ENCODE assay signal across 13 mouse cellular contexts in the genomic region with DNA sequence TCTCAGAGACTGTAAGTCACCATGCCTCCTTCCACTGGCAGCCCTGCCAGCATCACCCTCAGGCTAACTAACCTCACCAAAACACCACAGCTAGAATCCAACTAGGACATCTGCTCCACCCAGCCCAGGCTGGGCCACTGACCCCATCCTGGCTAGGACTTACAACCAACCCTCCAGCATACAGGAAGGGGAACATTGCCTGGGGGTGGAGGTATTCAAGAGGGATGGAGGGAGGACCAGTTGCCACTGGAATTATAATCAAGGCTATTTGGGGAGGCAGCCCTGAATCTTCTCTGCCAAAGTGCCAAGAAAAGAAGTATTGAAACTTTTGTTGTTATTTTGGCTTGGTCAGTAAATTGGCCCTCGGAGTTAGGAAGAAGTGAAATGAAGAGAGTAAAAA. TPM values are rescaled to one million over a fixed set of nuclear protein-coding genes. Genes with fewer than 3 reads are reported as not detected.
DNase-seq lines count a peak whose midpoint lies in the region; ATAC-seq lines count a peak whose summit lies in the region.
"Had no signal": no experiment of that assay in that cellular context is flagged by ENCODE, and none has a peak within 500 bp of the region (broad histone marks: within the 10 kb centered on the region; RNA-seq: fewer than 3 reads in every experiment).

No protein-coding gene starts in this region.

- H3K4me3 ChIP-seq in forebrain, embryonic 10.5 days, result 0 out of 2 replicates have a peak overlapping the region, but pooled peaks have one; percentile 62
- no peak overlapping the region for H3K4me3 ChIP-seq in forebrain, embryonic 13.5 days
- peak overlapping the region; percentile 62 for H3K4me3 ChIP-seq in kidney, embryonic 15.5 days (replicated peaks)
- H3K4me3 ChIP-seq: liver, embryonic 15.5 days had no signal

- no peaks in the 10 kb centered on the region for H3K36me3 ChIP-seq in forebrain, embryonic 10.5 days (replicated peaks)
- no peaks in the 10 kb centered on the region for H3K36me3 ChIP-seq in forebrain, embryonic 13.5 days (ENCODE audit: poor library complexity, severe bottlenecking)
- no peaks in the 10 kb centered on the region for H3K36me3 ChIP-seq in kidney, embryonic 15.5 days
- H3K36me3 ChIP-seq: forebrain, embryonic 15.5 days; liver, embryonic 15.5 days had no signal

- H3K27ac ChIP-seq in forebrain, embryonic 10.5 days, result no peak overlapping the region
- H3K27ac ChIP-seq in forebrain, embryonic 13.5 days, result no peak overlapping the region
- H3K27ac ChIP-seq in kidney, embryonic 15.5 days, result no peak overlapping the region
- H3K27ac ChIP-seq: forebrain, embryonic 15.5 days; liver, embryonic 15.5 days had no signal

- WGBS in forebrain, embryonic 10.5 days, result 57% methylated on average over 1 of the region's 1 CpGs
- WGBS in forebrain, embryonic 13.5 days, result 52% methylated on average over 1 of the region's 1 CpGs
- WGBS in kidney, embryonic 15.5 days, result 29% methylated on average over 1 of the region's 1 CpGs

- DNase-seq in forebrain, embryonic 10.5 days (ENCODE audit: extremely low spot score, low spot score), result no peak
- no peak for DNase-seq in kidney, postnatal 14 days
- peak; percentile 58 to 65 for DNase-seq in right cerebral cortex, postnatal 10 days (ENCODE audit: low spot score in 2 of 2)
- no peak for DNase-seq in right cerebral cortex, adult 2 months (ENCODE audit: low spot score in 2 of 2)
- DNase-seq in testis, postnatal 10 days (ENCODE audit: low spot score), result no peak
- no peak for DNase-seq in gastrocnemius, postnatal 10 days
- DNase-seq: embryo, embryonic 11 days; thymus, adult 18-20 months had no signal

- H3K4me2 ChIP-seq in forebrain, embryonic 13.5 days, result no peak overlapping the region
- peak overlapping the region; percentile 96 for H3K4me2 ChIP-seq in kidney, embryonic 15.5 days
- H3K4me2 ChIP-seq: liver, embryonic 15.5 days had no signal

- H3K4me1 ChIP-seq in forebrain, embryonic 10.5 days, result peaks cover 48% of the 10 kb centered on the region
- H3K4me1 ChIP-seq in forebrain, embryonic 13.5 days, result peaks cover 21% of the 10 kb centered on the region
- peaks cover 70% of the 10 kb centered on the region for H3K4me1 ChIP-seq in kidney, embryonic 15.5 days

- peaks cover 96% of the 10 kb centered on the region for H3K27me3 ChIP-seq in forebrain, embryonic 10.5 days (ENCODE audit: poor library complexity, severe bottlenecking)
- peaks cover 87% of the 10 kb centered on the region for H3K27me3 ChIP-seq in forebrain, embryonic 13.5 days
- peaks cover 60% of the 10 kb centered on the region for H3K27me3 ChIP-seq in kidney, embryonic 15.5 days

- no peak overlapping the region for H3K9ac ChIP-seq in forebrain, embryonic 13.5 days
- H3K9ac ChIP-seq in kidney, embryonic 15.5 days, result no peak overlapping the region
- H3K9ac ChIP-seq: forebrain, embryonic 15.5 days; liver, embryonic 15.5 days had no signal

- ATAC-seq in forebrain, embryonic 13.5 days, result no peak
- ATAC-seq in kidney, embryonic 15.5 days (replicated peaks; ENCODE audit: low FRiP score), result no peak
- ATAC-seq: forebrain, embryonic 15.5 days; intestine, postnatal 0 days had no signal

- H3K9me3 ChIP-seq in forebrain, embryonic 10.5 days, result no peaks in the 10 kb centered on the region
- H3K9me3 ChIP-seq in forebrain, embryonic 13.5 days (replicated peaks), result no peaks in the 10 kb centered on the region
- H3K9me3 ChIP-seq in kidney, embryonic 15.5 days (replicated peaks), result no peaks in the 10 kb centered on the region
- H3K9me3 ChIP-seq: forebrain, embryonic 15.5 days; liver, embryonic 15.5 days had no signal

RNA-seq across cellular contexts. Expression of gene Etv4, which starts 2.0 kb away (rescaled TPM):
- 10.2 and 15.0 TPM in 2 replicates for polyA plus RNA-seq in forebrain, embryonic 10.5 days (2016; fragmentation: Nextera tagmentation; extraction: Ambion mirVana)
- 2.4 and 3.3 TPM in 2 replicates for polyA plus RNA-seq in forebrain, embryonic 13.5 days (2015; fragmentation: Nextera tagmentation; extraction: Ambion mirVana)
- polyA plus RNA-seq in kidney, embryonic 15.5 days (2015; fragmentation: Nextera tagmentation; extraction: Ambion mirVana), result 59.3 and 60.2 TPM in 2 replicates
- total RNA-seq in gastrocnemius, postnatal 10 days (2021), result 1 to 10 TPM; 5.6 to 6.8 TPM

RNA-seq across cellular contexts. Expression of gene Dhx8, which starts 50.4 kb away (rescaled TPM):
- polyA plus RNA-seq in forebrain, embryonic 10.5 days (2016; fragmentation: Nextera tagmentation; extraction: Ambion mirVana), result 44.7 and 51.2 TPM in 2 replicates
- 39.2 and 44.8 TPM in 2 replicates for polyA plus RNA-seq in forebrain, embryonic 13.5 days (2015; fragmentation: Nextera tagmentation; extraction: Ambion mirVana)
- polyA plus RNA-seq in kidney, embryonic 15.5 days (2015; fragmentation: Nextera tagmentation; extraction: Ambion mirVana), result 32.3 and 36.1 TPM in 2 replicates
- total RNA-seq in gastrocnemius, postnatal 10 days (2021), result 10 to 100 TPM; 13.7 to 17.6 TPM

Comparison
In these comparisons a context has a peak if more than half of its experiments do, and no peak if none do; other contexts are left out.
1. DNase-seq: peak in right cerebral cortex, postnatal 10 days (2 of 2); none in forebrain, embryonic 10.5 days (single experiment), kidney, postnatal 14 days (single experiment), right cerebral cortex, adult 2 months (0 of 2), testis, postnatal 10 days (single experiment) and gastrocnemius, postnatal 10 days (single experiment).